Mouse (Mus musculus) MEL (cell line): ENCODE results near the gene Mfn1. TPM values are rescaled to one million over a fixed set of nuclear protein-coding genes. Genes with fewer than 3 reads are reported as not detected.

Experiments
- DNase-seq: peaks from one replicate; pipeline ENCODE4 v3.0.0; 2011; ENCODE audit warnings: low read depth, low spot score
- H3K27ac ChIP-seq: 2 replicates; pipeline ENCODE4 v1.5.1; 2012; ENCODE audit warnings: low read depth, mild to moderate bottlenecking, control low read depth, low read length, moderate library complexity; ENCODE audit not compliant: control insufficient read depth
- H3K27me3 ChIP-seq, 2 experiments: fragments of 150-350 bp in 1 of 2; sonication (generic) in 1 of 2; 2 replicates each; pipeline ENCODE4 v1.6.1; 2012; ENCODE audit warnings: low read length in 2 of 2, mild to moderate bottlenecking in 2 of 2, improper control_type of control experiment in 1 of 2, moderate library complexity in 1 of 2; ENCODE audit not compliant: insufficient read depth in 2 of 2, control insufficient read depth in 1 of 2
- H3K36me3 ChIP-seq, 2 experiments: 2 replicates each; pipeline ENCODE4 v1.6.1; 2012 to 2014; ENCODE audit warnings: low read length in 2 of 2, improper control_type of control experiment in 1 of 2, inconsistent platforms in 1 of 2, mild to moderate bottlenecking in 1 of 2; ENCODE audit not compliant: insufficient read depth in 2 of 2, control insufficient read depth in 1 of 2
- H3K4me1 ChIP-seq, 2 experiments: fragments of 150-350 bp in 1 of 2; sonication (generic) in 1 of 2; 2 replicates each; pipeline ENCODE4 v1.6.1; 2012; ENCODE audit warnings: low read length in 2 of 2, improper control_type of control experiment in 1 of 2, mild to moderate bottlenecking in 1 of 2; ENCODE audit not compliant: insufficient read depth in 2 of 2, control insufficient read depth in 1 of 2
- H3K4me3 ChIP-seq, 2 experiments: fragments of 150-350 bp in 1 of 2; sonication (generic) in 1 of 2; 2 replicates each; pipeline ENCODE4 v1.5.1; 2012; ENCODE audit warnings: low read depth in 2 of 2, low read length in 2 of 2, mild to moderate bottlenecking in 2 of 2, moderate library complexity in 2 of 2, control low read depth in 1 of 2, improper control_type of control experiment in 1 of 2; ENCODE audit not compliant: control insufficient read depth in 1 of 2, insufficient read depth in 1 of 2
- H3K79me2 ChIP-seq: 2 replicates; pipeline ENCODE4 v1.6.1; 2012; ENCODE audit warnings: mild to moderate bottlenecking, low read length, moderate library complexity; ENCODE audit not compliant: control insufficient read depth, poor library complexity, insufficient read depth
- H3K9ac ChIP-seq: 2 replicates; pipeline ENCODE4 v1.6.1; 2012; ENCODE audit warnings: low read depth, mild to moderate bottlenecking, control low read depth, low read length, moderate library complexity; ENCODE audit not compliant: control insufficient read depth, poor library complexity, severe bottlenecking
- H3K9me3 ChIP-seq: fragments of 150-350 bp; sonication (generic); replicated peaks from 2 replicates; pipeline ENCODE4 v1.6.1; 2012; ENCODE audit warnings: mild to moderate bottlenecking, low read length, improper control_type of control experiment, moderate library complexity; ENCODE audit not compliant: insufficient read depth
- CHD1 ChIP-seq: IDR thresholded peaks from 2 replicates; pipeline ENCODE4 v1.6.1; 2012; ENCODE audit warnings: low read depth, mild to moderate bottlenecking, inconsistent platforms, low read length, improper control_type of control experiment
- CHD2 ChIP-seq: IDR thresholded peaks from 2 replicates; pipeline ENCODE4 v1.6.1; 2011; ENCODE audit warnings: low read length, improper control_type of control experiment
- CTCF ChIP-seq, 3 experiments: IDR thresholded peaks in 2 of 3; conservative IDR thresholded peaks in 1 of 3; 2 replicates each; pipeline ENCODE4 v1.5.1; 2011 to 2012; ENCODE audit warnings: low read length in 3 of 3, low read depth in 2 of 3, mild to moderate bottlenecking in 2 of 3, improper control_type of control experiment in 1 of 3, inconsistent platforms in 1 of 3, mixed read lengths in 1 of 3, moderate library complexity in 1 of 3; ENCODE audit not compliant: control insufficient read depth in 1 of 3, insufficient read depth in 1 of 3, poor library complexity in 1 of 3, severe bottlenecking in 1 of 3
- ELF1 ChIP-seq: IDR thresholded peaks from 2 replicates; pipeline ENCODE4 v1.6.1; 2014; ENCODE audit warnings: low read depth, mild to moderate bottlenecking, inconsistent platforms, low read length, improper control_type of control experiment, moderate library complexity
- EP300 ChIP-seq, 2 experiments: IDR thresholded peaks; 2 replicates each; pipeline ENCODE4 v1.6.1; 2011; ENCODE audit warnings: improper control_type of control experiment in 2 of 2, low read length in 2 of 2, low read depth in 1 of 2, mild to moderate bottlenecking in 1 of 2
- GABPA ChIP-seq: IDR thresholded peaks from 2 replicates; pipeline ENCODE4 v1.6.1; 2012; ENCODE audit warnings: low read depth, mild to moderate bottlenecking, inconsistent platforms, low read length, improper control_type of control experiment, moderate library complexity
- GATA1 ChIP-seq: IDR thresholded peaks from 2 replicates; pipeline ENCODE4 v1.6.1; 2011; ENCODE audit warnings: low read depth, low read length, improper control_type of control experiment
- HCFC1 ChIP-seq: IDR thresholded peaks from 2 replicates; pipeline ENCODE4 v1.6.1; 2012; ENCODE audit warnings: low read depth, mild to moderate bottlenecking, inconsistent platforms, low read length, improper control_type of control experiment, moderate library complexity
- JUND ChIP-seq: IDR thresholded peaks from 2 replicates; pipeline ENCODE4 v1.6.1; 2011; ENCODE audit warnings: low read depth, mild to moderate bottlenecking, improper control_type of control experiment, low read length
- KAT2A ChIP-seq: conservative IDR thresholded peaks from 2 replicates; pipeline ENCODE4 v1.6.1; 2012; ENCODE audit warnings: low read depth, low read length, improper control_type of control experiment, inconsistent platforms
- MAFK ChIP-seq: IDR thresholded peaks from 2 replicates; pipeline ENCODE4 v1.6.1; 2011; ENCODE audit warnings: low read depth, mild to moderate bottlenecking, low read length, improper control_type of control experiment, borderline replicate concordance
- MAX ChIP-seq: IDR thresholded peaks from 2 replicates; pipeline ENCODE4 v1.6.1; 2011; ENCODE audit warnings: low read length, improper control_type of control experiment
- MEF2A ChIP-seq: IDR thresholded peaks from 2 replicates; pipeline ENCODE4 v1.6.1; 2014; ENCODE audit warnings: low read depth, mild to moderate bottlenecking, inconsistent platforms, low read length, improper control_type of control experiment; ENCODE audit not compliant: poor library complexity, insufficient replicate concordance, severe bottlenecking; ENCODE audit errors: extremely low read depth
- MXI1 ChIP-seq: IDR thresholded peaks from 2 replicates; pipeline ENCODE4 v1.6.1; 2011; ENCODE audit warnings: mild to moderate bottlenecking, low read depth, low read length, improper control_type of control experiment
- MYB ChIP-seq: IDR thresholded peaks from 2 replicates; pipeline ENCODE4 v1.6.1; 2011; ENCODE audit warnings: mild to moderate bottlenecking, low read depth, low read length, improper control_type of control experiment
- NELFE ChIP-seq: IDR thresholded peaks from 2 replicates; pipeline ENCODE4 v1.6.1; 2011; ENCODE audit warnings: low read depth, low read length, improper control_type of control experiment
- NRF1 ChIP-seq: IDR thresholded peaks from 2 replicates; pipeline ENCODE4 v1.6.1; 2014; ENCODE audit warnings: low read depth, mild to moderate bottlenecking, inconsistent platforms, low read length, improper control_type of control experiment, moderate library complexity; ENCODE audit not compliant: poor library complexity, insufficient read depth, severe bottlenecking
- POLR2AphosphoS2 ChIP-seq: IDR thresholded peaks from 2 replicates; pipeline ENCODE4 v1.6.1; 2011; ENCODE audit warnings: low read length, improper control_type of control experiment
- RAD21 ChIP-seq: IDR thresholded peaks from 2 replicates; pipeline ENCODE4 v1.6.1; 2011; ENCODE audit warnings: mild to moderate bottlenecking, low read depth, low read length, improper control_type of control experiment
- RCOR1 ChIP-seq: IDR thresholded peaks from 2 replicates; pipeline ENCODE4 v1.6.1; 2012; ENCODE audit warnings: low read depth, mild to moderate bottlenecking, inconsistent platforms, low read length, improper control_type of control experiment
- SMC3 ChIP-seq: IDR thresholded peaks from 2 replicates; pipeline ENCODE4 v1.6.1; 2011; ENCODE audit warnings: low read depth, low read length, improper control_type of control experiment
- TAL1 ChIP-seq: IDR thresholded peaks from 2 replicates; pipeline ENCODE4 v1.6.1; 2012; ENCODE audit warnings: mild to moderate bottlenecking, inconsistent platforms, low read length, moderate library complexity, mixed read lengths
- TBP ChIP-seq: IDR thresholded peaks from 2 replicates; pipeline ENCODE4 v1.8.0; 2011; ENCODE audit warnings: low read depth, low read length, improper control_type of control experiment
- USF1 ChIP-seq: IDR thresholded peaks from 2 replicates; pipeline ENCODE4 v1.6.1; 2014; ENCODE audit warnings: low read depth, mild to moderate bottlenecking, inconsistent platforms, low read length, improper control_type of control experiment, moderate library complexity
- USF2 ChIP-seq, 2 experiments: IDR thresholded peaks; 2 replicates each; pipeline ENCODE4 v1.6.1; 2011 to 2012; ENCODE audit warnings: improper control_type of control experiment in 2 of 2, low read length in 2 of 2, borderline replicate concordance in 1 of 2, inconsistent platforms in 1 of 2, low read depth in 1 of 2, mild to moderate bottlenecking in 1 of 2; ENCODE audit not compliant: insufficient read depth in 1 of 2
- ZC3H11A ChIP-seq: IDR thresholded peaks from 2 replicates; pipeline ENCODE4 v1.6.1; 2012; ENCODE audit warnings: low read depth, mild to moderate bottlenecking, inconsistent platforms, low read length, improper control_type of control experiment
- ZMIZ1 ChIP-seq: IDR thresholded peaks from 2 replicates; pipeline ENCODE4 v1.6.1; 2012; ENCODE audit warnings: low read depth, mild to moderate bottlenecking, inconsistent platforms, low read length, improper control_type of control experiment, moderate library complexity
- ZNF384 ChIP-seq: IDR thresholded peaks from 2 replicates; pipeline ENCODE4 v1.6.1; 2012; ENCODE audit warnings: low read depth, mild to moderate bottlenecking, inconsistent platforms, low read length, improper control_type of control experiment
- polyA plus RNA-seq, 2 experiments: library from polyadenylated mRNA; stranded (reverse) in 1 of 2; unstranded in 1 of 2; fragments of >175 nt in 1 of 2; fragments of >200 nt in 1 of 2; gene quantifications; 2 replicates each; pipeline versions ENCODE4 v1.2.1 to v1.2.4; 2012; ENCODE audit warnings: low replicate concordance in 2 of 2, low read depth in 1 of 2; ENCODE audit not compliant: insufficient read length in 2 of 2, insufficient read depth in 1 of 2, missing spikeins in 1 of 2
- total RNA-seq: library from RNA; depleted of rRNA; stranded (reverse); fragments of 300-350 nt; gene quantifications from 2 replicates; pipeline ENCODE4 v1.2.3, GENCODE M21; 2012

Mfn1 gene
- total and polyA plus RNA-seq, 3 experiments = 25.5 to 29.4 TPM; not detected in 1

GRCm38 (mm10) chr3:32609233-32609632 is 80.0 kb downstream of the Mfn1 start:
- TF ChIP-seq USF2 (IDR thresholded peaks at IDR 0.05; ENCODE audit: borderline replicate concordance in 1 of 2, insufficient read depth in 1 of 2, low read depth in 1 of 2, low read length in 2 of 2) (no peak), NELFE (no peak), GATA1 (no peak), ZMIZ1 (no peak), CTCF (IDR thresholded peaks at IDR 0.05 in 2 of 3, conservative IDR thresholded peaks at IDR 0.05 in 1 of 3; ENCODE audit: control insufficient read depth in 1 of 3, insufficient read depth in 1 of 3, low read depth in 2 of 3, low read length in 3 of 3, poor library complexity in 1 of 3, severe bottlenecking in 1 of 3) (no peak), GABPA (no peak), ZNF384 (no peak), NRF1 (no peak), MXI1 (no peak), RAD21 (no peak), KAT2A (no peak), HCFC1 (no peak), MAX (no peak), JUND (no peak), RCOR1 (no peak), EP300 (IDR thresholded peaks at IDR 0.05; ENCODE audit: low read depth in 1 of 2, low read length in 2 of 2) (no peak), MEF2A (no peak)
- no peak for DNase-seq
- Histone ChIP-seq H3K79me2 (peaks cover 2% of the 10 kb centered on the region), H3K27ac (no peak overlapping the region), H3K4me3 (no peak overlapping the region), H3K4me1 (peaks cover 8 to 17% of the 10 kb centered on the region in 2 experiments), H3K9ac (no peak overlapping the region), H3K9me3 (no peaks in the 10 kb centered on the region), H3K36me3 (peaks cover 0 to 19% of the 10 kb centered on the region in 2 experiments; a peak in 3 of 4 replicates), H3K27me3 (no peaks in the 10 kb centered on the region)

GRCm38 (mm10) chr3:32610560-32610959 is 81.3 kb downstream of the Mfn1 start:
- H3K4me3 ChIP-seq = no peak overlapping the region
- H3K9ac ChIP-seq = no peak overlapping the region
- peaks cover 0 to 31% of the 10 kb centered on the region in 2 experiments; a peak in 3 of 4 replicates for H3K36me3 ChIP-seq
- H3K4me1 ChIP-seq = peaks cover 15 to 24% of the 10 kb centered on the region in 2 experiments
- peak; percentile 47 for DNase-seq
- H3K27ac ChIP-seq = no peak overlapping the region
- H3K79me2 ChIP-seq = peaks cover 10% of the 10 kb centered on the region
- TF ChIP-seq CHD1 = no peak
- no peak for TF ChIP-seq MEF2A
- no peak for TF ChIP-seq MAX
- no peak for TF ChIP-seq CHD2
- TF ChIP-seq ZC3H11A = peak; percentile 46
- TF ChIP-seq GABPA = no peak
- TF ChIP-seq GATA1 = no peak
- no peak for TF ChIP-seq TAL1
- no peak for TF ChIP-seq TBP
- no peak for TF ChIP-seq POLR2AphosphoS2
- TF ChIP-seq ELF1 = no peak
- no peak for TF ChIP-seq EP300 (IDR thresholded peaks at IDR 0.05; ENCODE audit: low read depth in 1 of 2, low read length in 2 of 2)
- TF ChIP-seq MYB = no peak
- TF ChIP-seq KAT2A = no peak
- no peak for TF ChIP-seq USF1
- peak; percentile 52 for TF ChIP-seq RAD21
- TF ChIP-seq CTCF (IDR thresholded peaks at IDR 0.05 in 2 of 3, conservative IDR thresholded peaks at IDR 0.05 in 1 of 3; ENCODE audit: control insufficient read depth in 1 of 3, insufficient read depth in 1 of 3, low read depth in 2 of 3, low read length in 3 of 3, poor library complexity in 1 of 3, severe bottlenecking in 1 of 3) = peak in 2 of 3 experiments; percentile 27 to 55; a peak in 3 of 6 replicates
- no peak for TF ChIP-seq NELFE
- TF ChIP-seq MAFK = no peak
- peak; percentile 73 for TF ChIP-seq SMC3
- H3K9me3 ChIP-seq = no peaks in the 10 kb centered on the region
- H3K27me3 ChIP-seq = no peaks in the 10 kb centered on the region
